Mouse (Mus musculus) A20 (cell line): ENCODE measurements at regions not wholly inside any gene's neighbourhood (a gene's known extent, or its start where the extent isn't known, plus 50 kb on each side); places are given as distances from the start of the nearest gene placed in this dataset.
A peak's percentile ranks its signal among the peaks of the same experiment; 100 is the strongest.

Experiments
- DNase-seq: peaks from one replicate; pipeline ENCODE4 v3.0.0-alpha.2; 2011; ENCODE audit warnings: low read depth, low spot score

DNA sequence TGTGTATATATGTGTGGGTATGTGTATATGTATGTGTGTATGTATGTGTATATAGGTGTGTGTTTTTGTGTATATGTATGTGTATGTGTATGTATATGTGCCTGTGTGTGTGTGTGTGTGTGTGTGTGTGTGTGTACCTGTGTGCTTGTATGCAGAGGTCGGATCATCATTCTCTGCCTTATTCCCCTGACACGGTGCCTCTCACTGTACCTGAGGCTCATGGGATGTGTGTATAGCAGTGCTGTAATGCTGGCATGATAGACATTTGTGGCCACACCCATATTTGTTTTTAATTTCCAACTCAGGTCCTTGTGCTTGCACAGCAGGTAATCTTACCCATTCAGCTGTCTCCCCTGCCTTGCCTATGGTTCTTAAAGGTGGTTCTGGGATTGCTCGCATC, 402.1 kb upstream of the Tmpo start:
- DNase-seq = no peak

DNA sequence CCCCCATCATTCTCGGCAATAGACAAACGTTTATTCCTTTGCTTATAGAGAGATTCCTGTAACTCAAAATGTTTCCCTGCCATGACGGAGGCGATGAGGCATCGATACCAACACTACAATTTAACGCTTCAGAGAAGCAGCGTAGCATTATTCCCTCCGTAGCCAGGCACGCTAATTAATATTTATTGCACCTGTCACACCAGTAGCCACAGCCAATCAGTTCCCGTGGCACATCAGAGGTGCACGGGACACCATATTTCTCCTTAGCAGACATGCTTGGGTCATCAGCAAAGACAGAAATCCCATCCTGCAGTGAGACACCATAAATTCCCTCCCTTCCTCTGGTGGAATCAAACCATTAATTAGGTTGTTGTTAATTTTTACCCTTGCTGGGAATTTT, 399.8 kb upstream of the Tmpo start:
- no peak for DNase-seq

DNA sequence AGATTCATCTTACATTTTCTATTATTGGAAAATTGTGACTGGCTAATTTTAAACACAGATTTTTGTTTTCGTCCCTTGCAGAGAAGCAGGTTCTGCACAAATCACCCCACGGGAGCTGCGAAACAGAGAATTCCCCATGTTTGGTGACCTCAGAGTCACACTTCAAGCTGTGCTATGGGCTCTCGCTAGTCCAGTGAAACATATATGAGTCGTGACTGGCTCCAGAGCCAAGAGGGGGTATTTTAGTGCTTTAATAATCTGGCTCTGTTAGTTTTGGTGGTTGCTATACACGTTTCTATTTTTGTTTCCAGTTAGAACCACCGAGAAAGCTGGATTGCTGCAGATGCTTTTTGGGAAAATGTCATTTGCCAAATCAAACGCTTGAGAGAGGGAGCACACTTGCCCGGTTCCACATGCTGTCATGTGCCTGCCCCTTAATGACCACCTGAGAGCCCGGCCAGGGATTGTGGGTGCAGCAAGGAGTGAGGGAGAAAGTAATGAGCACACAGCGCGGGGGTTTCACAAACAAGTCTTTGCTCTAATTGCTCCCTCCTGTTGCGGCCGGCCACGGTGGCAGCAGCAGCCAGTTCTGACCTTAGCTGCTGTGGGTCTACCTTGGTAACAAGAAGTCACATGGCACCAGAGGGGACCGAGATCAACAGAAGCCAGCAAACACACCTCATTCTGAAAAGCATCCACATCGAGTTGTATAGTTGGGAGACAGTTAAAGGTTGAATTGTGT, 394.4 kb upstream of the Tmpo start:
- DNase-seq = no peak

DNA sequence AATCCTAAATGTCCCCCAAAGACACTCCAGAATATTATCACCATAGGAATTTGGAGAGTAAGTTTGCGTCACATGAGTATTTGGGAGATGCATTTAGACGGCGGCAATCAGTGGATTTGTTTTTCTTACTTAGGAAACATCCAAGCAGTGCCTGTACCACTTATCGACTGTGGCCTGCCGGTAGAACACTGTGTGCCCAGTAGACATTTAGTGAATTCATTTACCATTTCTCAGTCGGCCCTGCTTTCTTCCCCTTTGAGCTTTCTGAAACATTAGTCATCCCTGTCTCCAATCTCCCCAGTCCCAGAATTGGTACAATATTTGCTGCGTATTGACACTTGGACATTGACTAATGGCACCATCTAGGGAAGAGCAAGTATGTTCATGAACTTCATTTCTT, 391.7 kb upstream of the Tmpo start:
- DNase-seq = no peak

DNA sequence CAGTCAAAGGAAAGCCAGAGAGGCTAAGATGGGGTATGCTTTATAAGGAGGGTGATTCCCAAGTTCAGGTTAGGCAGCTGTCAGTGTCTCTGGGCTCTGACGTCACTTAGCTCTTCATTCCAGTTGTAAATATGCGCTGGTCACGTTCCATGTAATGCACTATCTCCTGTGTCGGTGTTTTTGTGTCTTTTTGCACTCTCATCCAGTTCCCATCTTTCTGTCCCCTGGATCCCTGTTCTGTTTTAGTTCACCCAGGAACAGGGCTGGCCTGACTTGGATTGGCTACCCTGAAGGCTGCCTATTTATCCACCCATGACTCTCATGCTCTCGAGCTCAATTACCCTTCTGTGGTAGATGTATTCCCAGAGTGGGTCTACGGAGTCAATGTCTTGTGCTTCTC, 387.9 kb upstream of the Tmpo start:
- no peak for DNase-seq

DNA sequence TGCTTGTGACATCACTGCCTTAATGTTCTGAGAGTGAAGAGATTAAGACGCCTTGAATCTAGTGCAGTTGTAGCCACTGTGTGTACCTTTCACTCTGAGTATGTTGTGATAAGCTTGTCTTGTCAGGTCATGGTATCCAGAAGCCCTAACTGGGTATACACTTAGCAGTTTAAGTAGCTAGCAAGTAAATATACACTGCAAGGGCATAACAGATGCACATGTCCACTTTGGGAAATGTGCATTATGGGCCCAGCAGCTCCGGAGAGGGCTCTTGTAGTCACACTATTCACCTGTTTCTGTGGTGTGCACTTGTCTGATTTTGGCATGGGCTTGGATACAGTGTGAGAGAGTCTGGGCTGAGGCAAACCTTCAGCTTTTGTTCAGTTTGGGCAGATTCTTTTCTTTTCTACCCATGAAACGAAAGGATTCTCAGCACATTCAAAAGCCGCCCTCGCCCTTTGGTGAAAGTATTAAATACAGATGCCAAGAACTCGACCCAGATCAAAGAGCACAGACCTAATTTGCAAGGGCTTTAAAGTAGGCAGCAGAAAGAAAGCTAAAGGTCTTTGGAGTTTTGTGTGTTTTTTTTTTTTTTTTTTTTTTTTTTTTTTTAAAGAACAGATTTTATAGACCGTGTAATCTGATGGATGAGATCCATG, 385.1 kb upstream of the Tmpo start:
- no peak for DNase-seq

DNA sequence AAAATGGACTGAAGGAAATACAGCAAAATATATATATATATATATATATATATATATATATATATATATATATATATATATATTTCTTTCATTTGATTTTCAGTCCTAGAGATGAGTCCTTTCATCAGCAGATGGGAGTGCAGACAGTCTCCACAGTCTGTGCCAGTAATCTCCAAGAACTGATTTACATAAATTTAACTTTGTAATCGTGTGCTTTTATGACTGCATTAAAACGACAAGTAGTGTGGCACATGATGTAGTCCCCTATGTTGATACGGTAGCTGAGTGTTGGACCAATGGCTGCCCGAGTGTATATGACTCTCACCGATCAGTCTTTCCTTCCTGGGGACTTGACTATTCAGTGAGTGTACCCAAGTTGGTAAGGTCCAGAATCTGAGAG, 378.2 kb upstream of the Tmpo start:
- DNase-seq = no peak

DNA sequence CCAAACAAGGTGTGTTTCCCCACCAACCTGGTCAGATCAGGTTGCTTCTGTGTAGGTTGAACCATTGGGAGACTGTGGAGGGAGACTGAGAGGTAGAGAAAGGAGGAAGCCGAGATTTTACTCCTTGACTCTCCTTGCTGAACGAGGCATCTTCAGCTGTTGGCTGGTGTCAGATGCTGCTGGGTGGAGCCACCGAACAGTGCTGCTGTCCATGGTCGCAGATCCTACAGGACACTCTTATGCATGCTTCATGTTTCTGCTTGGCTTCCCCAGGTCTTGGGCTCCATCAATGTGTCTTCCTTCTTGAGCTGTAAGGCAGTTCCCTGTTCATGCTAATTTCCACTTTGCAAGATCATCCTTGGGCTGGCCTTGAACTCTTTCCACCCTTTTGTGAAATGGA, 367.0 kb upstream of the Tmpo start:
- no peak for DNase-seq

DNA sequence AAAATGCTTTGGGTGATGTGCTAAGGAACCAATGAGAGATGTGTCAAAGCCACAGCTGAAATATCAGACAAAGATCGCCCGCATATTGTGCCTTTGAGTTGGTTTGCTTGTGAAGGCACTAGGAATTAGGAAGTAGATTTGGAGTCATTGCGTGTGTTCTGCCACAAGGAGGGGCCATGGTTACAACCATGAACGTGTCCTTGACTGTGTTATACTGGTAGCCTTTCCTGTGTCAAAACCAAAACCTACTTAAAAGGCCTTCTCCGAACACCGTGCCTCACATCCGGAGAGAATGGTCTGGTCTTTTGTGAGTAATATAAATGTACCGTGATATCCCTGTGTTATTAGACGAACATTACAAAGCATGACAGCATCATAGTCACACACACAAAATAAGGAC, 365.0 kb upstream of the Tmpo start:
- DNase-seq = no peak

DNA sequence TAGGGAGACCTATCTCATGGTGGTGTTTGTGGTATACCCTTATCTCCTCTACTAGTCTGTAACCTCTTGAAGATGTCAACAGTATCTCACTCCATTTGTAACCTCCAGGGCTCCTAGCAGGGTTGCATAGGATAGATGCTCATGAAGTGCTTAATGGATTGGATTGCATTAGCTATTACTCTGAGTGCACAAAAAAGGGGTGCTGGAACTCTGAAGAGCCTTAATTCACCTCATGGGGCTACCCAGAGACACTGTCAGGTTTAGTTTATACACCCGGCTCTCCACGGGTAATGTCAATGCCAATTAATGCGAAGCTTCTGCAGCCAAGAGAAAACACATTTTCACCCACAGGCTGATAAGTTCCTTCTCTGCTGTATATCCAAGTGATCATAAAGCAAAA, 364.3 kb upstream of the Tmpo start:
- DNase-seq = no peak

DNA sequence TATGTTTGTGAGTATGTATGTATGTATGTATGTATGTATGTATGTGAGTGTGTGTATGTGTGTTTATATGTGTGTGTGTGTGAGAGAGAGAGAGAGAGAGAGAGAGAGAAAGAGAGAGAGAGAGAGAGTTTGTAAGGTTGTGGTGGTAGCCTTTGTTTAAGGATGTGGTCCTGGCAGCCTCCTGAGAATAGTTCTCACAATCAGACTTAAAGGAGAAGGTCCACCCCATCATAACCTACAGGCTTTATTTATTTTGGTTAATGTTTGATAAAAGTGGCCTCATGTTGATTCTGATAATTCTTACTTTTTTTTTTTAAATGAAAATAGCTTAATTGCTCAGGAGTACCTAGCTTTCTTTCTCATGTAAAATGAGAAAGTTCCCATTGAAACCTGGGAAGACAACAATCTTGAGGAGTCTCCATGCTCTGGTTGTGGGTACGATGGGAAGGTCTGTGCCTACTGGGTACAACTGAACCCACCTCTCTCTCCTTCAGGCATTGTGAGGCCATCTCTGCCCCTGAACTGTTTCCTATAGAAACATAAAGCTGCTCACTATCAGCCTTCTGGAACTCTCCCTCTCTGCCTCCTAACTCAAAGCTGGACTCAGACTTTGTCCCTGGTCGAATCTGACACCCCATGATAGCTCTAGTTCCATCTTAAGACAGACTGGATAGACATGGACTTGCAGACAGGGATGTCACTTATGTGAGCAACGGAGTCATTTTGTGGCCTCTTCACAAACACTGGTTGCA, 362.2 kb upstream of the Tmpo start:
- DNase-seq = no peak

DNA sequence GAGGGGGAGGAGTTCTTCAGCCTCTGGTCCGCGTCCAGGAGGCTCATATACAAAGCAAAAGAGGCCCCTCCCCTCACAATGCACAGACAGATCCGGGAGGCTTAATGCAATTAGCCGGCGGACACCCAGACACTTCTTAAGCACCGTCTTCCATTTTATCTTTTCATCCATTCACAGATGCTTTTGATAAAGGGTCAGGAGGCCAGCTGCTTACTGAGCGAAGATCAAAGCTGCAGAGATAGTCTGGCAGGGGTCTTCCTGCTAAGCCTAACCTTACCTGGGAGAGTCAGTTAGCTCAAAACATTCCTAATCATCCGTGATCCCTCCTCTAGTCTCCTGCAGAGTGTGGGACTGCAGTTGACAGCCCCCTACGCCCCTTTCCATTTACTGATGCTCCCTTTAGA, 361.1 kb upstream of the Tmpo start:
- no peak for DNase-seq

DNA sequence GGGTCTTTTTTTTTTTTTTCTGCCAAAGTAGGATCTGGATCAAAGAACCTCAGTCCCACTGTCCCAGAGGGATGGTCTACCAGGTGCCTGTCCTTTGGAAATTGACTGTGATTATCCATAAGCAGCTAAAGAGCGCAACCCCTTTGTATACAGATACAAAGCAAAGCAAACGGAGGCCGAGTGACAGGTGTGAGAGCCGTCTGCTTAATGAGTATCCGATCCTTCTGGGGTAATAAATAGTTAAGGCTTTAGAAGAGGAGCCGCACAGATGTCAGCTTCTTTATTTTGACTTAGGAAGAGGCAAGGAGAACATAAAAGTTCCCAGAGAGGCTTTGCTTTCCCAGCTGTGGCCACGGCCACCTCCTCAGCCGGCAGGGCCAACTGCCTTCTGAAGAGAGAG, 356.1 kb upstream of the Tmpo start:
- no peak for DNase-seq

DNA sequence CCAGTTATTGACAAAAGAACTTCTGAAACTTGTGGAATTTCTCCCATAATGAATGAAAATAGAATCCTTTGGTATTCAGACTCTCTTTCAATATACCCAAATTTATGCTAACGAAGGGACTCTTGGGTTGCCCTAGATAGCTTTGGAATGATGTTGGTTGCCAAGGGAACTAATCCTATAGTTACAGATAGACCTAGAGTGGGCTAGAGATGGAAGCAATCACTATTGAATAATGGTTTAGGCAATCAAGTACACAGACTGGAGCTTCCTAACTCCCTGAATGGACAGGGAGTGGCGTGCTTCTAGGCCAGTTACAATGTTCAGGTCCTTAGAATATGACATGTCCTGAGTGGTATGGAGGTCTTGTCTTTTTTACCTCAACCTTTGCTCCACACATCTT, 354.3 kb upstream of the Tmpo start:
- no peak for DNase-seq

DNA sequence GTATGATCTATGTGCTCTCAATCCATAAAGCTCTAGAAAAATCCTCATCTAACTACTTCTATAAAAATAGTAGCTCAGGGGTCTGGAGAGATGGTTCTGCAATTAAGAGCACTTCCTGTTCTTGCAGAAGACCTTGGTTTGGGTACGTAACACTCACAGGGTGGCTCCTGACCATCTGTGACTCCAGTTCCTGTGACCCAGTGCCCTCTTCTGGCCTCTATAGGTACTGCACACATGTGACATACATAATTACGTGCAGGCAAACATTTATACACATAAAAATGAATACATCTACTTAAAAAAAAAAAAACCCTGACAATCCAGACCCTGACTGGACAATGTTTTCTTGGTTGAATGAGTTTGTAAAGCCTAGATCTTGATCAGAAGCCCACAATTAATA, 347.2 kb upstream of the Tmpo start:
- peak; percentile 1 for DNase-seq

DNA sequence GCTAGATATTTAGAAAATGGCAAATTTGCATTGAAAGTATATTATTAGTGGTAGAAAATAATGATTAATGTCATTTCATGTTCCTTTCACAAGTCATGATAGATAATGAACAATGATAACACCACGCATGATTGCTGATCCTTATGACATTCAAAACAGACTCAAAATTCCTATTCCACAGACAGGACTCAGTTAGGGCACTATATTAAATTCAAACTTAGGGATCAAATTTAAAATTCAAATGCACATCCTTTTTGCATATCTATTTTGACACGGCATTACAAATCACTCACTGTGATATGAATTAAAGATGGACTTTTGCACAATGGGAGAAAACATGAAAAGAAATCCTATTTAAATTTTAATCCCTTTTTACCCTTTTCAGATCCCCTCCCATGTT, 340.1 kb upstream of the Tmpo start:
- no peak for DNase-seq

DNA sequence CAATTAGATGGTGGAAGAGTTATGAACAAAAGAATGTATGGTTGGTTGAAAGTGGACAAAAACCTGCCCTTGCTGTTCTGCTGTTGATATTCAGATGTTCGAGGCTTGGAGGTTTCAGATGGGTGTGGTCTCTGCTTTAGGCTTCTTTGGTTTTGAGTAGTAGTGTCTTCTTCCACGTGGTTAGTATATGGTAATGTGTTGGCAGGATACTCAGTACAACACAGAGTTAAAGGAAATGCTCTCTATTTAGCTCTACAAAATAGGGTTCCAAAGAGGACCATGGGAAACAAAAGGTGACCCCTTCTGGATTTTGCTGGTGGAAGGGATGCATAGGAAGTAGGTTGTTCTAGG, 333.9 kb upstream of the Tmpo start:
- no peak for DNase-seq

DNA sequence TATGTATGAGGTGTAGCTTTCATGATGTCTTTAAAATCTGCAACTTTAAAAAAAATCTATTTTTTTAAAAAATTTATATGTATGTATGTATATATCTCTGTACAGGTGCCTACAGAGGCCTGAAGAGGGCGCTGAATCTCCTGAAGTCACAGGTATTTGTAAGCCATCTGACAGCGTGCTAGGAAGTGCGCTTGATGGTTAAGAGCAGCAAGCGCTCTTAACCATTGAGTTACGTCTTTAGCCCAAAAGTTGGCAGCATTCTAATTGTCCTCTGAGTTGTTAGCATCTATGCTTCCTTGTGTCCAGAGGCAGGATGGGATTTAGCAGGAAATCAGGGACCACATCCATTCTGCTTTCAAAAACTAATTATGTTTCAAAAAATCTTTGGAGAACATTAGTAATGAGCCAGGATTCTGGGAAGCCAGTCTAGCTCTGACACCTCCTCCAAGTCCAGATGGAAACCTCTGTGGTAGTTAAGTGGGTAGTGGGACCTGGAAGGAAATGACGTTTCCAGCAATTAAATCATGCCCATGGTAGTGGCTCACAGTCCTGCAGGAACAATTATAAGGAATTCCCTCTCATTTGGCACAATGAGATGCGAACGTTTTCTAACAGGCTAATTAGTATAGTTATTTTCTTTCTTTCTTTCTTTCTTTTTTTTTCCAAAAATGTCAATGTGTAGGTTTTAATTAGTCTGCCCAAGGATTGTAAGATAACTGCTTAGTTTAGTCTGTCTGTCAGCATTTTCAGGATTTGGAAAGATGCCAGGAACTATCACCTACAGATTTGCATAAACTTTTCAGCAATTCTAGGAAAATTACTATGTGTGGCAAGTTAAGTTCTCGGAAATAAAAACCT, 333.3 kb upstream of the Tmpo start:
- DNase-seq = no peak

DNA sequence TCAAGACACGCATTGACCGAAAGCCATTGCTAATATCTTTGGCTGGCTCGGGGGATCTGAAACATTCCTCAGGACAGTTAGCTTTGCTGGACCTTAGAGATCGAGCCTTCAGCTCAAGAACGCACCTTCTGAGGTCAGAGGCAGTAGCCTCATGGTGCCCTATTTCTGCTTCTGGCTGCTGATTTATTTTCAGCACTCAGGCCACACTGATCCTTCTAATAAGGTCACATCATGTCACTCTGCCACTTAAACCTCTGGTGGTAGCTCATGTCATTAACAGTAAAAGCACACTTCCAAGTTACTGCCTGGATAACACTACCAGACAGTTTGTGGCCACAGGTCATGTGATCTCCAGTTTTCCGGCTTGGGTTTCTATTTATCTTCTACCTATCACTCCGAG, 325.9 kb upstream of the Tmpo start:
- DNase-seq = no peak

DNA sequence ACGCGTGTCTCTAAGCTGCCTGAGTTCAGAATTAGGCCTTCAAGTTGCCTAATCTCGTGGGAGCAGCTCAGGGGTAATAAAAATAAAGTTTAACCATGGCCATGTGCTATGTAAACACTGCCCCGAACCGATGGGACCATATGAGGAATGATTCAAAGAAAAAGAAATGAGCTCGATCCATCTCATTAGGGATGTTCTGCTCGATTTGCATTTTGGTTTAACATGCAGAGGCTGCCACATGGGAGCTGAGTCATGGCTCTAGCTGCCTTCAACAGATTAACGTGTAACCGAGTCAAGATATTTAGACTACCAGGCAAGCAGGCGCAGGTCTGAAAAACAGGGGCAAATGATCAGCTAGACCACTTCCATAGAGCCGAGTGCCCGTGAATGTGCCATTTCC, 323.8 kb upstream of the Tmpo start:
- no peak for DNase-seq

DNA sequence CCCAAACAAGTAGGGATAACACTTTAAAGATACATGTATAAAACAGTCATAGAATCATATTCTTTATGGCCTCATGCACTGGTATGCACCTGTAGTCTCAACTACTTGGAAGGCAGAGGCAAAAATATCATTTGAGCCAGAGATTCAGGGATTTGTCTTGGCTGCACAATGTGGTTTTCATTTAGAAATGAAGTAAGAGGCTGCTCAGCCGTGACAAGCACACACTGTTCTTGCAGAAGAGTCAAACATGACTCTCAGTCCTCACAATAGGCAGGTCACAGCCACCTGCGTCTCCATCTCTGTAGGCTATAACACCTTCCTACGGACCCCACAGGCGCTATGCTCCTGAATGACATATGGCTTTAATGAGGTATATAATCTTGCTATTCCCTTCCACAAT, 317.4 kb upstream of the Tmpo start:
- no peak for DNase-seq

DNA sequence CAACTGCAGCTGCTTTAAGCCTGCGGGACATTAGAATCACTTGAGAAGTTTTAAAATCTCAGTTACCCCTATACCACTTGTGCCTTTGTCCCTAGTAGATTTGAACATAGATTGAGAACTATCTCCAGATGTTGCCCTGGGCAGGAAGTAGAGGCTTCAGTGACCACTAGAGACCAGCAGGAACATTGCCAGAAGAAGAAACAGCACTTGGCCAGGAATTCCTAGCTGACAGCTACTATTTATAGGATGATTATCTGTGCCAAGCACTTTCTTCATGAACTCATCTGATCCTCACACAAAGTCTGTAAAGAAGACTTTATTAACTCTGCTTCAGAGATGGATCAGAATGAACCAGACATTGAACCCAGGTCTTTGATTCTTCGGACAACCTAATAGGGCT, 283.6 kb upstream of the Tmpo start:
- DNase-seq = no peak
